Comparison of ENCODE assay signal across 8 mouse cellular contexts in the genomic region with DNA sequence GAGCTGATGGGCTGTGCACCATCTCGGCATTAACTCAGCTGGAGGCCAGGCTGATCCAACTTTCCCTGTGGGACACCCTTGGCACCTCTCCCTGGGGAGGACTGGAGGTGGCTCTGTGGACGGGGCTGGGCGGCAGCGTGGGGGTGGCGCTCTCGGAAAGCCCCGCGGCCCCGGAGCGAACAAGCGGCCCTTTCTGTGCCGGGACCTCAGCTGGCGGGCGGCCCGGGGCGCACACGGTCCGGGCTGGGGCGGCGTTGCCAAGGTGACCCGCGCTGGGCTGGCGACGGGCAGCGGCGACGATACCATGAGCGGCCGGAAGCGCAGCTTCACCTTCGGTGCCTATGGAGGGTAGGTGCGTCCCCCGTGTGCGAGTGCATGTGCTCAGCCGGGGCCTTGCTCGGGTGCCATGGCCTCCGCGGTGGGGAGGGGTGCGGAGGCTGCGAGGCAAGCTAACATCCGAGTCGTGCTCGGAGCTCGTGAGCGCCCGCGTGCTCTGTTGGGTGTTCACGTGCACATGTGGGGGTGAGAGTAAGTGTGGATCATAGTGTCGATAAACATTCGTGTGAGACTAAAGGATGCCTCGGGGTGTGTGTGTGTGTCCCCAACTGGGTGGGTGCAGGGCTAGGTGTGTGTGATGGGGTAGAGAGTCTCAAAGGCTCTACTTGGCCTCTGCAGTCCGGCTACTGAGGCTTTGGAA. TPM values are rescaled to one million over a fixed set of nuclear protein-coding genes. Genes with fewer than 3 reads are reported as not detected.
A peak's percentile ranks its signal among the peaks of the same experiment; 100 is the strongest.
DNase-seq lines count a peak whose midpoint lies in the region; ATAC-seq lines count a peak whose summit lies in the region.

No protein-coding gene starts in this region.

- no peaks in the 10 kb centered on the region; the same call in 1 of the 2 replicates for H3K4me1 ChIP-seq in liver, embryonic 12.5 days

- no peaks in the 10 kb centered on the region for H3K36me3 ChIP-seq in liver, embryonic 12.5 days

- no peak overlapping the region; the same call in 1 of the 2 replicates for H3K4me3 ChIP-seq in liver, embryonic 12.5 days

- no peaks in the 10 kb centered on the region for H3K9me3 ChIP-seq in liver, embryonic 12.5 days (replicated peaks)

- no peak overlapping the region for H3K27ac ChIP-seq in liver, embryonic 12.5 days

- ATAC-seq in liver, embryonic 12.5 days, result no peak

- no peak overlapping the region for H3K9ac ChIP-seq in liver, embryonic 12.5 days

- peak; percentile 44 for DNase-seq in gastrocnemius, postnatal 10 days
- no peak for DNase-seq in gastrocnemius, adult 8-10 months (ENCODE audit: low spot score in 2 of 2)
- DNase-seq in cerebellum, adult 8-10 months, result peak; percentile 75
- DNase-seq in frontal cortex, postnatal 36 days (ENCODE audit: low spot score in 2 of 2), result peak; percentile 72 to 76
- DNase-seq in kidney, postnatal 10 days, result peak; percentile 59
- peak; percentile 78 for DNase-seq in right cerebral cortex, postnatal 4 days
- no peak for DNase-seq in c-Kit-positive CD71-positive TER-119-positive erythroid progenitor cells, embryonic 14.5 days (ENCODE audit: low spot score)

- H3K27me3 ChIP-seq in liver, embryonic 12.5 days (replicated peaks), result peaks cover 92% of the 10 kb centered on the region

- WGBS in liver, embryonic 12.5 days (ENCODE audit: insufficient replicate concordance), result 9% methylated on average over 52 of the region's 52 CpGs

- H3K4me2 ChIP-seq in liver, embryonic 12.5 days, result peak overlapping the region; percentile 44

RNA-seq across cellular contexts. Expression of gene Rap1gap, which starts 17.0 kb away (rescaled TPM):
- total RNA-seq in gastrocnemius, postnatal 10 days (2021), result 1 to 10 TPM; 5.3 to 5.6 TPM
- total RNA-seq in gastrocnemius, adult 8-10 months (2022), result 10 to 100 TPM in 1 of 4 experiments, 1 to 10 TPM in 3; 6.1 to 10.2 (median 6.6) TPM
- 2.2 and 2.3 TPM in 2 replicates for polyA plus RNA-seq in liver, embryonic 12.5 days (2016; fragmentation: Nextera tagmentation; extraction: Ambion mirVana)

Comparison
In these comparisons a context has a peak if more than half of its experiments do, and no peak if none do; other contexts are left out.
1. DNase-seq: peak in gastrocnemius, postnatal 10 days (single experiment), cerebellum, adult 8-10 months (single experiment), frontal cortex, postnatal 36 days (2 of 2), kidney, postnatal 10 days (single experiment) and right cerebral cortex, postnatal 4 days (single experiment); none in gastrocnemius, adult 8-10 months (0 of 2) and c-Kit-positive CD71-positive TER-119-positive erythroid progenitor cells, embryonic 14.5 days (single experiment).